Mouse (Mus musculus) small intestine, adult 2 months (tissue): ENCODE results near the gene Cnr2.

ENCODE experiments used
- CTCF ChIP-seq: fragments of 200-500 bp; IDR thresholded peaks from 2 replicates; pipeline ENCODE4 v1.5.1; 2012; ENCODE audit warnings: low read depth, mild to moderate bottlenecking, control low read depth, inconsistent platforms, low read length, moderate library complexity, mixed read lengths; ENCODE audit not compliant: insufficient replicate concordance, insufficient read length; ENCODE audit errors: extremely low read depth
- POLR2A ChIP-seq: fragments of 200-500 bp; IDR thresholded peaks from 2 replicates; pipeline ENCODE4 v1.6.1; 2012; ENCODE audit warnings: low read depth, mild to moderate bottlenecking, control low read depth, inconsistent platforms, low read length, moderate library complexity

GRCm38 (mm10) chr4:135875546-135875945 is 19.6 kb upstream of the Cnr2 start:
- no peak for TF ChIP-seq CTCF
- TF ChIP-seq POLR2A = no peak
